ENCODE assay signal across 17 mouse cellular contexts in genomic region chr9:43753481-43753880, GRCm38 (mm10). TPM values are rescaled to one million over a fixed set of nuclear protein-coding genes. Genes with fewer than 3 reads are reported as not detected.
DNase-seq lines count a peak whose midpoint lies in the region; ATAC-seq and TF ChIP-seq lines count a peak whose summit lies in the region.
"Had no signal": no experiment of that assay in that cellular context is flagged by ENCODE, and none has a peak within 500 bp of the region (broad histone marks: within the 10 kb centered on the region; RNA-seq: fewer than 3 reads in every experiment).

No protein-coding gene starts in this region.

- intact Hi-C loops in left cerebral cortex, postnatal 4 days (cut with DNase I) = no loop called here

- no peak for TF ChIP-seq CTCF in kidney, adult 2 months (conservative IDR thresholded peaks at IDR 0.05; ENCODE audit: insufficient read depth, insufficient read length, low read depth, low read length)

- no peak for ATAC-seq in neural tube, embryonic 12.5 days (ENCODE audit: low FRiP score, low read depth)
- ATAC-seq in neural tube, embryonic 15.5 days (ENCODE audit: low FRiP score) = no peak
- ATAC-seq in liver, embryonic 11.5 days (replicated peaks; ENCODE audit: low FRiP score) = no peak
- ATAC-seq: forebrain, embryonic 15.5 days had no signal

- 63% methylated on average over 6 of the region's 6 CpGs for WGBS in kidney, adult 2 months
- WGBS in neural tube, embryonic 12.5 days = 82% methylated on average over 6 of the region's 6 CpGs
- 73% methylated on average over 6 of the region's 6 CpGs for WGBS in neural tube, embryonic 15.5 days
- 66% methylated on average over 6 of the region's 6 CpGs for WGBS in liver, embryonic 11.5 days

- H3K4me1 ChIP-seq in kidney, adult 2 months (ENCODE audit: control insufficient read depth, insufficient read depth, low read length) = peaks cover 37% of the 10 kb centered on the region
- peaks cover 89% of the 10 kb centered on the region for H3K4me1 ChIP-seq in neural tube, embryonic 12.5 days
- peaks cover 92% of the 10 kb centered on the region for H3K4me1 ChIP-seq in neural tube, embryonic 15.5 days
- peaks cover 22% of the 10 kb centered on the region for H3K4me1 ChIP-seq in liver, embryonic 11.5 days (replicated peaks; ENCODE audit: control insufficient read depth, insufficient read depth, low read length)

- H3K9ac ChIP-seq in neural tube, embryonic 12.5 days = no peak overlapping the region
- no peak overlapping the region for H3K9ac ChIP-seq in neural tube, embryonic 15.5 days (replicated peaks)
- H3K9ac ChIP-seq in liver, embryonic 11.5 days (ENCODE audit: low read depth, low read length) = no peak overlapping the region
- H3K9ac ChIP-seq: forebrain, embryonic 15.5 days; limb, embryonic 15.5 days; midbrain, embryonic 12.5 days had no signal

- no peak for TF ChIP-seq POLR2A in kidney, adult 2 months (IDR thresholded peaks at IDR 0.05; ENCODE audit: low read depth, low read length)

- H3K27me3 ChIP-seq in kidney, adult 2 months (replicated peaks; ENCODE audit: control insufficient read depth, insufficient read depth, low read length) = no peaks in the 10 kb centered on the region
- no peaks in the 10 kb centered on the region; the same call in 1 of the 2 replicates for H3K27me3 ChIP-seq in neural tube, embryonic 12.5 days (replicated peaks)
- no peaks in the 10 kb centered on the region for H3K27me3 ChIP-seq in neural tube, embryonic 15.5 days (replicated peaks)
- no peaks in the 10 kb centered on the region; the same call in 1 of the 2 replicates for H3K27me3 ChIP-seq in liver, embryonic 11.5 days (replicated peaks; ENCODE audit: control insufficient read depth, insufficient read depth, low read length)
- H3K27me3 ChIP-seq: forebrain, embryonic 15.5 days; limb, embryonic 15.5 days; midbrain, embryonic 12.5 days had no signal

- H3K4me3 ChIP-seq in kidney, adult 2 months (ENCODE audit: insufficient read depth, low read depth, low read length) = no peak overlapping the region
- H3K4me3 ChIP-seq in neural tube, embryonic 12.5 days = no peak overlapping the region
- no peak overlapping the region for H3K4me3 ChIP-seq in neural tube, embryonic 15.5 days (replicated peaks)
- H3K4me3 ChIP-seq in liver, embryonic 11.5 days (ENCODE audit: low read depth, low read length) = no peak overlapping the region
- H3K4me3 ChIP-seq: erythroblast, embryonic 14.5 days; forebrain, embryonic 15.5 days; limb, embryonic 15.5 days; midbrain, embryonic 12.5 days had no signal

- no peaks in the 10 kb centered on the region for H3K9me3 ChIP-seq in neural tube, embryonic 12.5 days
- H3K9me3 ChIP-seq in neural tube, embryonic 15.5 days (replicated peaks) = no peaks in the 10 kb centered on the region
- H3K9me3 ChIP-seq in liver, embryonic 11.5 days (ENCODE audit: control insufficient read depth, low read length) = no peaks in the 10 kb centered on the region
- H3K9me3 ChIP-seq: forebrain, embryonic 15.5 days; limb, embryonic 15.5 days; midbrain, embryonic 12.5 days had no signal

- H3K27ac ChIP-seq in kidney, adult 2 months (ENCODE audit: insufficient read depth, low read depth, low read length) = peak overlapping the region; percentile 81
- H3K27ac ChIP-seq in neural tube, embryonic 12.5 days = peak overlapping the region; percentile 72; the same call in 1 of the 2 replicates
- H3K27ac ChIP-seq in neural tube, embryonic 15.5 days (replicated peaks) = no peak overlapping the region
- H3K27ac ChIP-seq in liver, embryonic 11.5 days (ENCODE audit: low read depth, low read length) = peak overlapping the region; percentile 29; the same call in 1 of the 2 replicates
- H3K27ac ChIP-seq: forebrain, embryonic 15.5 days; limb, embryonic 15.5 days; macrophage; midbrain, embryonic 12.5 days had no signal

- no peaks in the 10 kb centered on the region for H3K36me3 ChIP-seq in kidney, adult 2 months (ENCODE audit: control insufficient read depth, insufficient read depth, low read length)
- no peaks in the 10 kb centered on the region for H3K36me3 ChIP-seq in neural tube, embryonic 12.5 days
- H3K36me3 ChIP-seq in neural tube, embryonic 15.5 days = no peaks in the 10 kb centered on the region
- H3K36me3 ChIP-seq in liver, embryonic 11.5 days (ENCODE audit: control insufficient read depth, insufficient read depth, low read length) = no peaks in the 10 kb centered on the region
- H3K36me3 ChIP-seq: forebrain, embryonic 15.5 days; limb, embryonic 15.5 days had no signal

- no peak for DNase-seq in kidney, adult 2 months
- DNase-seq in kidney, postnatal 25 days = no peak
- DNase-seq in liver, embryonic 11.5 days (ENCODE audit: low spot score) = no peak
- DNase-seq in right cerebral cortex, postnatal 36 days (ENCODE audit: low spot score in 2 of 2) = no peak
- DNase-seq in left cerebral cortex, postnatal 4 days = no peak
- no peak for DNase-seq in gastrocnemius, postnatal 10 days
- DNase-seq: adrenal gland, adult 2 months; cerebellum, adult 9-10 months; gastrocnemius, postnatal 36 days; thymus, postnatal 25 days had no signal

- peak overlapping the region; percentile 32 for H3K4me2 ChIP-seq in neural tube, embryonic 12.5 days (replicated peaks)
- no peak overlapping the region for H3K4me2 ChIP-seq in neural tube, embryonic 15.5 days
- no peak overlapping the region for H3K4me2 ChIP-seq in liver, embryonic 11.5 days
- H3K4me2 ChIP-seq: forebrain, embryonic 15.5 days; limb, embryonic 15.5 days; midbrain, embryonic 12.5 days had no signal

RNA-seq across cellular contexts. Expression of gene Nectin1, which starts 9.7 kb away (rescaled TPM):
- 26.5 and 27.6 TPM in 2 replicates for polyA plus RNA-seq in kidney, adult 2 months (2012; rRNA removed)
- polyA plus RNA-seq in neural tube, embryonic 12.5 days (2016; fragmentation: Nextera tagmentation; extraction: Ambion mirVana) = 15.2 and 15.5 TPM in 2 replicates
- 14.0 and 14.9 TPM in 2 replicates for polyA plus RNA-seq in neural tube, embryonic 15.5 days (2015; fragmentation: Nextera tagmentation; extraction: Ambion mirVana)
- polyA plus RNA-seq in liver, embryonic 11.5 days (2014; fragmentation: Nextera tagmentation; extraction: Ambion mirVana) = 2.4 and 2.6 TPM in 2 replicates
- 10 to 100 TPM; 87.7 to 95.8 TPM for total RNA-seq in left cerebral cortex, postnatal 4 days (2021)
- 1 to 10 TPM; 7.7 to 9.7 TPM for total RNA-seq in gastrocnemius, postnatal 10 days (2021)
